Mouse (Mus musculus): Measurements from ENCODE around the gene Gm9887. TPM values are rescaled to one million over a fixed set of nuclear protein-coding genes. Genes with fewer than 3 reads are reported as not detected.

The Gm9887 gene
- polyA plus RNA-seq, 1 experiment from 2014 or later, result 0.51 TPM

- no peak overlapping the region for H3K27ac ChIP-seq (replicated peaks; ENCODE audit: low read depth, low read length)
- 83% methylated on average over 3 of the region's 3 CpGs for WGBS
- no peaks in the 10 kb centered on the region for H3K27me3 ChIP-seq (ENCODE audit: control insufficient read depth, insufficient read depth, low read length)
- no peaks in the 10 kb centered on the region for H3K36me3 ChIP-seq (ENCODE audit: control insufficient read depth, insufficient read depth, low read length)
- no peak overlapping the region for H3K9ac ChIP-seq (replicated peaks; ENCODE audit: low read length)
- no peak overlapping the region for H3K4me2 ChIP-seq (ENCODE audit: low read length)
- no peak for DNase-seq
- H3K4me3 ChIP-seq (replicated peaks; ENCODE audit: low read depth, low read length), result no peak overlapping the region
- no peak for ATAC-seq (ENCODE audit: low FRiP score, low TSS enrichment)
- no peaks in the 10 kb centered on the region for H3K4me1 ChIP-seq (ENCODE audit: control insufficient read depth, insufficient read depth, low read length)
- no peaks in the 10 kb centered on the region for H3K9me3 ChIP-seq (ENCODE audit: control insufficient read depth, low read length)
Observed at GRCm38 (mm10) chr12:69413303-69413702, 41.0 kb upstream of the Gm9887 start.

DNA sequence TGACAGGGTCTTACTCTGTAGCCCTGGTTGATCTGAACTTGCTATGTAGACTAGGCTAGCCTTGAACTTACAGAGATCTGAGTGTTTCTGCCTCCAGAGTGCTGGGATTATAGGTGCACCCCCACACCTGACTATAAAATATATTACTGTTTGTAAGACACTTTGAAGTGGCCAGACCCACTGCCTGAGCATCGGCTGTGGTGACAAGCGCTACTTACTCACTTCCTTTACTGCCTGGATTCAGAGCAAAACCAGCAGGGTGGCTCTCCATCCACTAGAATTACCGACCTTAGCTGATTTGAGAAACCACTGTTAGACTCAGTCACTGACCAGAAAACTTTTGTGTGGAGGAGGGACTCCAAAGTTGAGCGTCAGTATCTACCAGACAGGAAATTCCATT, 39.7 kb upstream of the Gm9887 start:
- H3K4me3 ChIP-seq (replicated peaks; ENCODE audit: low read depth, low read length), result no peak overlapping the region
- no peak for DNase-seq

DNA sequence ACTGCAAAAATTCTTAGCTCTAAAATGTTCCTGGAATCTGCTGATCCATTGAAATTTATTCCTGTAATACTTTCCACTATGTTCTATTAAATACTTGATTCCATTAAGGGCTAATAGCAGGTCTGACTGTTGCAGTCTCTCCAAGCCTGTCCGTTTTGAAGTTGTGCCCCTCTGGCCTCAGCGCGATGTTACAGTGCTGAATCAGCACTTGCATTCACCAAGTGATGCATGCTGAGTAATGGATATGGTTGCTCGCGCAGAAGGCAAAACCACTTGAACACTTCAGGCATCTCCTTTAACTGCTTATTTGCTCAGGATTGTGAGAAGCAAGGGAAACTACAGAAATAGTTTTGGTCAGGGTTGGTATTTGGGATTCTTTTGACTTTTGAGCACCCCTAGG, 38.5 kb upstream of the Gm9887 start:
- no peak overlapping the region for H3K27ac ChIP-seq (replicated peaks; ENCODE audit: low read depth, low read length)
- no peak overlapping the region for H3K4me3 ChIP-seq (replicated peaks; ENCODE audit: low read depth, low read length)
- no peaks in the 10 kb centered on the region for H3K27me3 ChIP-seq (ENCODE audit: control insufficient read depth, insufficient read depth, low read length)
- 84% methylated on average over 5 of the region's 5 CpGs for WGBS
- no peaks in the 10 kb centered on the region for H3K36me3 ChIP-seq (ENCODE audit: control insufficient read depth, insufficient read depth, low read length)
- peak; percentile 9 for DNase-seq
- no peak overlapping the region for H3K4me2 ChIP-seq (ENCODE audit: low read length)
- no peaks in the 10 kb centered on the region for H3K4me1 ChIP-seq (ENCODE audit: control insufficient read depth, insufficient read depth, low read length)
- no peaks in the 10 kb centered on the region for H3K9me3 ChIP-seq (ENCODE audit: control insufficient read depth, low read length)
- H3K9ac ChIP-seq (replicated peaks; ENCODE audit: low read length), result no peak overlapping the region
- no peak for ATAC-seq (ENCODE audit: low FRiP score, low TSS enrichment)

More for the DNA sequence above, 39.7 kb upstream of the Gm9887 start:
- Histone ChIP-seq H3K9ac (replicated peaks; ENCODE audit: low read length) (no peak overlapping the region), H3K27me3 (ENCODE audit: control insufficient read depth, insufficient read depth, low read length) (no peaks in the 10 kb centered on the region), H3K4me2 (ENCODE audit: low read length) (no peak overlapping the region), H3K36me3 (ENCODE audit: control insufficient read depth, insufficient read depth, low read length) (no peaks in the 10 kb centered on the region), H3K27ac (replicated peaks; ENCODE audit: low read depth, low read length) (no peak overlapping the region), H3K4me1 (ENCODE audit: control insufficient read depth, insufficient read depth, low read length) (no peaks in the 10 kb centered on the region), H3K9me3 (ENCODE audit: control insufficient read depth, low read length) (no peaks in the 10 kb centered on the region)
- 69% methylated on average over 4 of the region's 4 CpGs for WGBS
- no peak for ATAC-seq (ENCODE audit: low FRiP score, low TSS enrichment)

- Histone ChIP-seq H3K27ac (replicated peaks; ENCODE audit: low read depth, low read length) (no peak overlapping the region), H3K4me2 (ENCODE audit: low read length) (no peak overlapping the region), H3K27me3 (ENCODE audit: control insufficient read depth, insufficient read depth, low read length) (no peaks in the 10 kb centered on the region), H3K4me3 (replicated peaks; ENCODE audit: low read depth, low read length) (no peak overlapping the region), H3K9me3 (ENCODE audit: control insufficient read depth, low read length) (no peaks in the 10 kb centered on the region), H3K4me1 (ENCODE audit: control insufficient read depth, insufficient read depth, low read length) (no peaks in the 10 kb centered on the region), H3K9ac (replicated peaks; ENCODE audit: low read length) (no peak overlapping the region), H3K36me3 (ENCODE audit: control insufficient read depth, insufficient read depth, low read length) (no peaks in the 10 kb centered on the region)
- 92% methylated on average over 13 of the region's 13 CpGs for WGBS
- no peak for ATAC-seq (ENCODE audit: low FRiP score, low TSS enrichment)
- DNase-seq, result no peak
Observed at GRCm38 (mm10) chr12:69402594-69403167, 30.4 kb upstream of the Gm9887 start.

- 70% methylated on average over 9 of the region's 9 CpGs for WGBS
- no peak for DNase-seq
- H3K4me1 ChIP-seq (ENCODE audit: control insufficient read depth, insufficient read depth, low read length), result no peaks in the 10 kb centered on the region
- no peak overlapping the region for H3K4me3 ChIP-seq (replicated peaks; ENCODE audit: low read depth, low read length)
- H3K4me2 ChIP-seq (ENCODE audit: low read length), result no peak overlapping the region
- H3K27ac ChIP-seq (replicated peaks; ENCODE audit: low read depth, low read length), result no peak overlapping the region
- no peak for ATAC-seq (ENCODE audit: low FRiP score, low TSS enrichment)
- no peaks in the 10 kb centered on the region for H3K36me3 ChIP-seq (ENCODE audit: control insufficient read depth, insufficient read depth, low read length)
- no peaks in the 10 kb centered on the region for H3K27me3 ChIP-seq (ENCODE audit: control insufficient read depth, insufficient read depth, low read length)
- H3K9ac ChIP-seq (replicated peaks; ENCODE audit: low read length), result no peak overlapping the region
- H3K9me3 ChIP-seq (ENCODE audit: control insufficient read depth, low read length), result no peaks in the 10 kb centered on the region
Observed at GRCm38 (mm10) chr12:69402100-69402499, 29.8 kb upstream of the Gm9887 start.

- Histone ChIP-seq H3K4me3 (replicated peaks; ENCODE audit: low read depth, low read length) (no peak overlapping the region), H3K4me2 (ENCODE audit: low read length) (no peak overlapping the region), H3K9ac (replicated peaks; ENCODE audit: low read length) (no peak overlapping the region), H3K27ac (replicated peaks; ENCODE audit: low read depth, low read length) (no peak overlapping the region), H3K36me3 (ENCODE audit: control insufficient read depth, insufficient read depth, low read length) (no peaks in the 10 kb centered on the region), H3K9me3 (ENCODE audit: control insufficient read depth, low read length) (no peaks in the 10 kb centered on the region), H3K27me3 (ENCODE audit: control insufficient read depth, insufficient read depth, low read length) (no peaks in the 10 kb centered on the region), H3K4me1 (ENCODE audit: control insufficient read depth, insufficient read depth, low read length) (no peaks in the 10 kb centered on the region)
- WGBS, result 44% methylated on average over 2 of the region's 2 CpGs
- ATAC-seq (ENCODE audit: low FRiP score, low TSS enrichment), result no peak
- no peak for DNase-seq
Observed at GRCm38 (mm10) chr12:69400871-69401286, 28.6 kb upstream of the Gm9887 start.

GRCm38 (mm10) chr12:69400367-69400766, 28.1 kb upstream of the Gm9887 start:
- H3K4me2 ChIP-seq (ENCODE audit: low read length), result no peak overlapping the region
- ATAC-seq (ENCODE audit: low FRiP score, low TSS enrichment), result no peak
- no peaks in the 10 kb centered on the region for H3K9me3 ChIP-seq (ENCODE audit: control insufficient read depth, low read length)
- DNase-seq, result no peak
- no peak overlapping the region for H3K9ac ChIP-seq (replicated peaks; ENCODE audit: low read length)
- no peaks in the 10 kb centered on the region for H3K4me1 ChIP-seq (ENCODE audit: control insufficient read depth, insufficient read depth, low read length)
- H3K27me3 ChIP-seq (ENCODE audit: control insufficient read depth, insufficient read depth, low read length), result no peaks in the 10 kb centered on the region
- H3K4me3 ChIP-seq (replicated peaks; ENCODE audit: low read depth, low read length), result no peak overlapping the region
- 85% methylated on average over 4 of the region's 4 CpGs for WGBS
- no peaks in the 10 kb centered on the region for H3K36me3 ChIP-seq (ENCODE audit: control insufficient read depth, insufficient read depth, low read length)
- no peak overlapping the region for H3K27ac ChIP-seq (replicated peaks; ENCODE audit: low read depth, low read length)

DNA sequence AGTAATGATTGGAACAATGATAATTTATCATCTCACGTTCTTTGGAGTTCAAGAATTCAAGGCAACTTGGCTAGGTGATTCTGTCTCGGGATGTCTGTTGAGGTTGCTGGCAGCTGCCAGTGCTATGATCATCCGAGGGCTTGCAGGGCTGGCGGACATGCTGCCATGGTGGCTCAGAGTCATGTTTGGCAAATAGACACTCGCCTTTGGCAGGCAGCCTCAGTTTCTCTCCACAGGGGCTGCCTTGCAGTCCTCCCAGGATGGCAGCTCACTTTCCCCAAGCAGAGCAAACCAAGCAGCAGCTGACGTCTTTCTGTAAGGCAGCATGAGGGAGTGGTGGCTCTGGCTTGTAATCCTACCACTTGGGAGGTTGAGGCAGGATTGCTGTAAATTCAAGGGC, 22.2 kb upstream of the Gm9887 start:
- Histone ChIP-seq H3K4me3 (replicated peaks; ENCODE audit: low read depth, low read length) (no peak overlapping the region), H3K4me1 (ENCODE audit: control insufficient read depth, insufficient read depth, low read length) (no peaks in the 10 kb centered on the region), H3K9ac (replicated peaks; ENCODE audit: low read length) (no peak overlapping the region), H3K36me3 (ENCODE audit: control insufficient read depth, insufficient read depth, low read length) (no peaks in the 10 kb centered on the region), H3K9me3 (ENCODE audit: control insufficient read depth, low read length) (no peaks in the 10 kb centered on the region), H3K27me3 (ENCODE audit: control insufficient read depth, insufficient read depth, low read length) (no peaks in the 10 kb centered on the region), H3K27ac (replicated peaks; ENCODE audit: low read depth, low read length) (no peak overlapping the region), H3K4me2 (ENCODE audit: low read length) (no peak overlapping the region)
- DNase-seq (no peak), ATAC-seq (ENCODE audit: low FRiP score, low TSS enrichment) (no peak)
- WGBS, result 85% methylated on average over 6 of the region's 6 CpGs

GRCm38 (mm10) chr12:69393076-69393475, 20.8 kb upstream of the Gm9887 start:
- Histone ChIP-seq H3K4me2 (ENCODE audit: low read length) (no peak overlapping the region), H3K9me3 (ENCODE audit: control insufficient read depth, low read length) (no peaks in the 10 kb centered on the region), H3K4me3 (replicated peaks; ENCODE audit: low read depth, low read length) (no peak overlapping the region), H3K9ac (replicated peaks; ENCODE audit: low read length) (no peak overlapping the region), H3K36me3 (ENCODE audit: control insufficient read depth, insufficient read depth, low read length) (no peaks in the 10 kb centered on the region), H3K27me3 (ENCODE audit: control insufficient read depth, insufficient read depth, low read length) (no peaks in the 10 kb centered on the region), H3K27ac (replicated peaks; ENCODE audit: low read depth, low read length) (no peak overlapping the region), H3K4me1 (ENCODE audit: control insufficient read depth, insufficient read depth, low read length) (no peaks in the 10 kb centered on the region)
- no peak for ATAC-seq (ENCODE audit: low FRiP score, low TSS enrichment)
- no peak for DNase-seq
- WGBS, result 77% methylated on average over 10 of the region's 10 CpGs

All from midbrain, embryonic 14.5 days (tissue).